Mouse (Mus musculus): Measurements from ENCODE around the gene Kat5. TPM values are rescaled to one million over a fixed set of nuclear protein-coding genes. Genes with fewer than 3 reads are reported as not detected.

Kat5 gene
- polyA plus RNA-seq, 1 experiment from 2014 or later: 60.0 TPM

DNA sequence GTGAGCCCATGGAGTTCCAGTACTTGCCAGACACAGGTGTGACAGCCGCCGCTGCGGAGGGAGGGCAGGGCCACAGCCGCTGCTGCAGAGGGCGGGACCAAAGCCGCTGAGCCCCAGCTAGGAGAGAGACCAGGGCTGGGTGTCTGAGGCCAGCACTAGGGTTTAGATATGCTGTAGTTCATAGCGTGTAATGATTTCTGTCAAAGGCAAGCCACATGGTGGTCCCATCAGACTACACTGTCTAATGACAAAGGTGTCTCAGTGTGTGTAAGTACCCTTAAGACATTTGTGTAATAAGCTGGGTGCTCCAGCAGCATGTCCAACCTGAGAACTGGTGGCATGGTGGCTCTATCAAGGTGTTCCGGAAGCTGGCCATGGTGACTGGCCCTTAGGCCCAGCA, 31.6 kb upstream of the Kat5 start:
- no peak overlapping the region for H3K4me2 ChIP-seq
- H3K36me3 ChIP-seq: peaks cover 81% of the 10 kb centered on the region
- peaks cover 16% of the 10 kb centered on the region for H3K4me1 ChIP-seq
- WGBS: 91% methylated on average over 8 of the region's 8 CpGs
- ATAC-seq (ENCODE audit: insufficient number of reproducible peaks, insufficient read depth, low FRiP score, low TSS enrichment, low read depth): no peak
- H3K27me3 ChIP-seq: no peaks in the 10 kb centered on the region
- no peak overlapping the region for H3K4me3 ChIP-seq
- H3K27ac ChIP-seq: no peak overlapping the region
- H3K9me3 ChIP-seq: no peaks in the 10 kb centered on the region
- H3K9ac ChIP-seq: 0 out of 2 replicates have a peak overlapping the region, but pooled peaks have one; percentile 32

DNA sequence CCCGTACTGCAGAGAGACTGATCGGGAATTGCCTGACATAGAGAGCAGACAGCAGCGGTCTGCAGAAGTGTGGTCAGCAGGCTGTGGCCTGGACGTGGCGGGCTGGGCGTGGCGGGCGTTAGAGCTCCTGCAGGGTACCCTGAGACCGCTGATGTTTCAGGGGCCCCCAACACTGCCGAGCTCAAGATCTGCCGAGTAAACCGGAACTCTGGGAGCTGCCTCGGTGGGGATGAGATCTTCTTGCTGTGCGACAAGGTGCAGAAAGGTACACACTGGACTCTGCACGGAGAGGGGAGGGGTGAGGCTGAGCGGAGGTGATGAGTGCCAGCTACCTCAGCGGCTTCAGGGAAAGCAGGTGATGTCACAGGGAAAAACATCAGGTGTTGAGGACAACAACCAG, 31.0 kb upstream of the Kat5 start:
- Histone ChIP-seq H3K4me2 (no peak overlapping the region), H3K9me3 (no peaks in the 10 kb centered on the region), H3K36me3 (peaks cover 75% of the 10 kb centered on the region), H3K27me3 (no peaks in the 10 kb centered on the region), H3K4me1 (peaks cover 18% of the 10 kb centered on the region), H3K27ac (no peak overlapping the region), H3K4me3 (no peak overlapping the region), H3K9ac (no peak overlapping the region)
- ATAC-seq (ENCODE audit: insufficient number of reproducible peaks, insufficient read depth, low FRiP score, low TSS enrichment, low read depth): no peak
- WGBS: 95% methylated on average over 17 of the region's 17 CpGs

DNA sequence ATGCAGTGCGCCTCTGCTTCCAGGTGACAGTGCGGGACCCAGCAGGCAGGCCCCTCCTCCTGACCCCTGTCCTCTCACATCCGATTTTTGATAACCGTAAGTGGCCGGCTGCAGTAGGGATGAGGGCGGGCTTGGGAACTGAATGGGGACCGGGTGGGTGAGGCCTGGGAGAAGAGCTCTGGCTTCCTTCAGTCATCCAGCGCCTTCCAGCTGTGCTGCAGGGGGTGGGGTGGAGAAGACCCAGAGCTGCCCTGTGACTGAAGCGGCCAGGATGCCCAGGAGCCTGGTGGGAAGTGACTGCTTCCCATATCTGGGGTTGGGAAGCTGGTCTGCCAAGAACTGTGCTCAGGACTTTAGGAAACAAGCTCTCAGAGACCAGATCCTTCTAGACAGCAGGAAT, 30.3 kb upstream of the Kat5 start:
- no peak overlapping the region for H3K4me3 ChIP-seq
- peaks cover 68% of the 10 kb centered on the region for H3K36me3 ChIP-seq
- no peak for ATAC-seq (ENCODE audit: insufficient number of reproducible peaks, insufficient read depth, low FRiP score, low TSS enrichment, low read depth)

DNA sequence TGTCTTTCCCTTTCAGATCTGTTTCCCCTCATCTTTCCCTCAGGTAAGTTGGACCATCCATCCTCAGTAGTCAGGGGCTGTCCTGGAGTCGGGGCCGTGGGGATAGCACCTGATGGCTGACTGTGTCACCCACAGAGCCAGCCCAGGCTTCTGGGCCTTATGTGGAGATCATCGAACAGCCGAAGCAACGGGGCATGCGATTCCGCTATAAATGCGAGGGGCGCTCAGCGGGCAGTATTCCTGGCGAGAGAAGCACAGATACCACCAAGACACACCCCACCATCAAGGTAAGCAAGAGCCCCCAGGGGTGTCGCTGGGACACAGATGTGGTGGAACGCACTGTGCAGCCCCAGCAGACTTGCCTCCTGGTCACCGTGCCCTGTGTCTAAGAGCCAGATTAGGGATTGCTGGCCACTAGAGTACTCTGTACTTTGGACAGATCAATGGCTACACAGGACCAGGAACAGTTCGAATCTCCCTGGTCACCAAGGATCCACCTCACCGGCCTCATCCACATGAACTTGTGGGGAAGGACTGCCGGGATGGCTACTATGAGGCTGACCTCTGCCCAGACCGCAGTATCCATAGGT, 28.5 kb upstream of the Kat5 start:
- H3K4me2 ChIP-seq: peak overlapping the region; percentile 96
- H3K36me3 ChIP-seq: peaks cover 50% of the 10 kb centered on the region
- H3K9me3 ChIP-seq: no peaks in the 10 kb centered on the region
- ATAC-seq (ENCODE audit: insufficient number of reproducible peaks, insufficient read depth, low FRiP score, low TSS enrichment, low read depth): no peak
- peak overlapping the region; percentile 77 for H3K4me3 ChIP-seq
- H3K27ac ChIP-seq: no peak overlapping the region; the same call in 1 of the 2 replicates
- H3K27me3 ChIP-seq: no peaks in the 10 kb centered on the region
- WGBS: 90% methylated on average over 18 of the region's 18 CpGs
- peaks cover 18% of the 10 kb centered on the region for H3K4me1 ChIP-seq
- peak overlapping the region; percentile 92 for H3K9ac ChIP-seq

More for the DNA sequence above, 30.3 kb upstream of the Kat5 start:
- H3K27me3 ChIP-seq: no peaks in the 10 kb centered on the region
- no peak overlapping the region for H3K27ac ChIP-seq
- peaks cover 18% of the 10 kb centered on the region for H3K4me1 ChIP-seq
- H3K9me3 ChIP-seq: no peaks in the 10 kb centered on the region
- 75% methylated on average over 9 of the region's 9 CpGs for WGBS
- no peak overlapping the region for H3K4me2 ChIP-seq
- H3K9ac ChIP-seq: no peak overlapping the region

DNA sequence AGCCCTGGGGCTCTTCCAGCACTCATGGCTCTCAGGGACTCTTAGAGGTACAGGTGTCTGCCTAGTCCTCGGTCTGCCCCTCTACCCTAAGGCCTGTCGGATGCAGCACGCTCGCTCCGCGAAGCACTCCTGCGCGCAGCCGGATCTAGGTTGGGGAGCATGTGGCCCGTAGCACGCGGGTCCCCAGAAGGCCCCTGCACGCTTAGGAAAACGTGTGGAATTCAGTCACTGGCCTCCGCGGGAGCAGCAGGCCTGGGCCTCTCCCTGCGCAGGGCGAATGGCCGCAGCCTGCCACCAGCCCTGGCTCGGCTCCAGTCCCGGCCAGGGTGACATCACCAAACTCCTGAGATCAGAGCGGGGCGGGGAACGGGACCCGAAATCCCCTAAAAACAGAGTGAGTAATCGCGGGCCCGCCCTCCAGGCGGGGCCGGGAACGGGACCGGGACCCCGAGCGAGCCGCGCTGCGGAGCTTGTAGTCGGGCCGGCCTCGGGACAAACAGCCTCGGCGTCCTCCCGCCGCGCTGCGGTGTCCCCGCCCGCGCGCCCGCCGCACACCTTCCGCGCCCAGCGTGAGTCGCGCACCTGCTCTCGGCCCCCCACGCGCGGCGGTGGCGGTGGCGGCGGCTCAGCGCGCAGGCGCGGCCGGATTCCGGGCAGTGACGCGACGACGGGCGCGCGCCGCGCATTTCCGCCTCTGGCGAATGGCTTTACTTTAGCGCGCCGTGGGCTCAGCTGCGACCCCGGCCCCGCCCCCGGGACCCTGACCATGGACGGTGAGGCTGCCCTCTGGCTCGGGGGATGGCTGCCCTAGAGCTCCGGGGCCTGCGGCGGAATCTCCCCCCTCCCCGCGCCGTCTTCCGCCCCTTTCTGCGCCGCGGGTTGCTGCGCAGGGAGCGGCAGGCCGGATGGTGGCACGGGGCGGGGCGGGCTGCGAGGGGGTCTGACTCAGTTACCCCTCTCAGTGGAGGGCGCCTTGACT, 27.3 kb upstream of the Kat5 start, which contains the start of gene Rela:
Rela (plus strand) TSS at position 415 of the 979 bp plus-strand sequence.
- Histone ChIP-seq H3K4me2 (peak within 1 kb of the TSS; percentile 96), H3K4me3 (peak within 1 kb of the TSS; percentile 77), H3K4me1 (peaks cover 18% of the 10 kb centered on the region), H3K36me3 (peaks cover 39% of the 10 kb centered on the region), H3K9me3 (no peaks in the 10 kb centered on the region), H3K27me3 (no peaks in the 10 kb centered on the region), H3K9ac (peak within 1 kb of the TSS; percentile 92), H3K27ac (peak within 1 kb of the TSS; percentile 81)
- WGBS: 0% methylated on average over 84 of the region's 109 CpGs
- peak; percentile 71 for ATAC-seq (ENCODE audit: insufficient number of reproducible peaks, insufficient read depth, low FRiP score, low TSS enrichment, low read depth)

DNA sequence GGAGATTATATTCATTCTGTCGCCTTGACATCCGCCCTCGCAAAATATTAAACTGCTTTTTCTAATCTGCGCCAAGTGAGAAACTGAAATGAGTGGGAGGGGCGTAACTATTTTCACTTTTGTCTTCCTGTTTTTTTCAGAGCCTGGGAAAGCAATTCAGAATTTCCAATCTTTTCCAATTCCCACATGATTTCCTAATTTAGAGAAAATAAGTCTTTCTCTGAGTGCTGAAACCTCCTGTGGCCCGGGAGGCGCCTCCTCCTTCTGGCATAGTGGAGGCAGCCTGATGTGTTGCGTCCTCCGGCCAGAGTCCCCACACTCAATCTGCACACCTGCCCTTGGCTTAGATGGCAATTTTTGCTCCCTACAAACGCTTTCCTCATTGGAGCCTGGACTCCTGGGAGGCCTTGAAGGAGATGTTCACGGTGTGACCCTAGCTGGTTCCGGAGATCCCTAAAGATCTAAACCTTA, 26.6 kb upstream of the Kat5 start:
- H3K27ac ChIP-seq: peak overlapping the region; percentile 81
- H3K4me2 ChIP-seq: peak overlapping the region; percentile 96
- H3K4me1 ChIP-seq: peaks cover 18% of the 10 kb centered on the region
- no peaks in the 10 kb centered on the region for H3K9me3 ChIP-seq
- ATAC-seq (ENCODE audit: insufficient number of reproducible peaks, insufficient read depth, low FRiP score, low TSS enrichment, low read depth): no peak
- 39% methylated on average over 12 of the region's 12 CpGs for WGBS
- H3K4me3 ChIP-seq: peak overlapping the region; percentile 77
- H3K9ac ChIP-seq: peak overlapping the region; percentile 92
- peaks cover 31% of the 10 kb centered on the region for H3K36me3 ChIP-seq
- no peaks in the 10 kb centered on the region for H3K27me3 ChIP-seq

DNA sequence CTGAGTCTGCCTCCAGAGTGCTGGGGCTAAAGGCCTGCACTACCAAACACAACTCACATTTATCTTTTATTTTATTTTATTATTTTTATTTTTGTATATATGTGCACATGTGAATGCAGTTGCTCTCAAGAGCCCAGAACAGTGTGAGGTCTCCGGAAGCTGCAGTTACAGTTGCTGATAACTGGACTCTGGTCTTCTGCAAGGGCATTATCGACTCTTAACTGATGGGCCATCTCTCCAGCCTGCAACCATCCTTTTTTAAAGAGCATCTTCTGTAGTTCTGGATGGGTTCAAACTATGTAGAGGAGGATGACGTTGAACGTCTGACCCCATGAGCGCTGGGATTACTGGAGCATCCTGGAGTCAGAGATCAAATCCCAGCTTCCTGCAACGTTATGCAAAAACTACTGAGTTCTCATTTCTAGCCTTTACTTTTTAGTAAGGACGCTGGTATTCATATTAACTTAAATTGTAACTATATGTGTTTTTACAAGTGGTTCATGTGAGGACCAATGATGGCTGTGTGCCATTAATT, 26.1 kb upstream of the Kat5 start:
- no peak overlapping the region for H3K4me3 ChIP-seq
- no peak overlapping the region for H3K27ac ChIP-seq
- H3K36me3 ChIP-seq: peaks cover 26% of the 10 kb centered on the region
- 76% methylated on average over 7 of the region's 7 CpGs for WGBS
- H3K9me3 ChIP-seq: no peaks in the 10 kb centered on the region
- 0 out of 2 replicates have a peak overlapping the region, but pooled peaks have one; percentile 92 for H3K9ac ChIP-seq
- H3K4me2 ChIP-seq: peak overlapping the region; percentile 96; the same call in 1 of the 2 replicates
- H3K4me1 ChIP-seq: peaks cover 18% of the 10 kb centered on the region
- no peaks in the 10 kb centered on the region for H3K27me3 ChIP-seq
- ATAC-seq (ENCODE audit: insufficient number of reproducible peaks, insufficient read depth, low FRiP score, low TSS enrichment, low read depth): no peak

DNA sequence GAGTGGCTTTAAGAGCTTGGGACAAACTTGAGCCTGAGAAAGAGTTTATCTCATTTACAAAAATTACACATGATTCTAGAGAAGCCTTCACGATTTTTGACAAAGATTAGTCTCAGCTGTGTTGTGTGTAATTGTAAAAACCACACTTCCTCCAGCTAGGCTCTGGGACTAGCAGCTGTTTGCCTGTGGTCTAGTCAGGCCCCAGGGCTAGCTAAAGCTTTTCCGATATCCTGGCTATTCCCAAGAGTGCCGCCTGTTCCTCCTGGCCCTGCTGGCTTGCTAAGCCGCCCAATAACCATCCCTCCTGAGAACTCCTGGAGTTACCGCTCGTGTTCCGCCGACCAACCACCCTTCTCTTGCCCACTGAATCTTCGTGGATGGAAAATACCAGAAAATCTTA, 22.1 kb upstream of the Kat5 start:
- Histone ChIP-seq H3K4me3 (no peak overlapping the region), H3K27me3 (no peaks in the 10 kb centered on the region), H3K36me3 (no peaks in the 10 kb centered on the region), H3K9ac (no peak overlapping the region), H3K4me2 (no peak overlapping the region), H3K4me1 (peaks cover 7% of the 10 kb centered on the region), H3K27ac (no peak overlapping the region), H3K9me3 (no peaks in the 10 kb centered on the region)
- 62% methylated on average over 9 of the region's 9 CpGs for WGBS
- no peak for ATAC-seq (ENCODE audit: insufficient number of reproducible peaks, insufficient read depth, low FRiP score, low TSS enrichment, low read depth)

DNA sequence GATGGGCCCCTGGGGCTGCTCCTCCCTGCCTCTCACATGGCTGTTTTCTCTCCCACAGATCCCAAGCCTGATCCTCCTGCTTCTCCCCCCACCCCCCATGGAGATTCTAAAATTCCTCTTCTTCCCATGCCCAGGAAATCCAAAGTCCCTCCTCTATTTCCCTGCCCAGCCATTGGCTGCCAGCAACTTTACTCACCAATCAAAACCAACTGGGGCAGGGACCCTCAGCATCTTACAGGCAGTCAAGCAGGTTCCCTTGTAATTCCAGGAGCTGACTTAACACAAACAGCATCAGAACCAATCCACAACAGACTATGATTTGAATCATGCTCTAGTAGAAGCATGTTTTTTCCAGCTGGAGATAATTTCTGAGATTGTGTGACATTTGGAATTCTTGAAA, 19.9 kb upstream of the Kat5 start:
- H3K4me3 ChIP-seq: no peak overlapping the region
- no peak overlapping the region for H3K4me2 ChIP-seq
- no peaks in the 10 kb centered on the region for H3K36me3 ChIP-seq
- no peak overlapping the region for H3K9ac ChIP-seq
- H3K9me3 ChIP-seq: no peaks in the 10 kb centered on the region
- H3K4me1 ChIP-seq: no peaks in the 10 kb centered on the region
- no peak for ATAC-seq (ENCODE audit: insufficient number of reproducible peaks, insufficient read depth, low FRiP score, low TSS enrichment, low read depth)
- no peaks in the 10 kb centered on the region for H3K27me3 ChIP-seq
- H3K27ac ChIP-seq: no peak overlapping the region

DNA sequence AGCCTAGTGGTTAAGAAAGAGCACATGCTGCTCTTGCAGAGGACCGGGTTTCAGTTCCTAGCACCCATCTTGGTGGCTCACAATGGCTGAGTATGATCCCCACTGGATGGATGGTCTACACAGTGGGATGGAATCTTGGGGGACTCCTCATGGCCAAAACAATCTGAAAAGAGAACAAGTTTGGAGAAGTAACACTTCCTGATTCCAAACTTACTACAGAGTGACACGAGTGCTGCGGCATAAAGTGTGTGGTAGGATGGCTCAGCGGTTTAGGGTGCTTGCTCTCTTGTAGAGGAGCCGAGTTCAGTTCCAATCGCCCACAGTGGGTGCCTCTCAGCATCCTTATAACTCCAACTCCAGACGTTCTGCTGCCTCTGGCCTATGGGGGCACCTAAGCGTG, 15.3 kb upstream of the Kat5 start:
- ATAC-seq (ENCODE audit: insufficient number of reproducible peaks, insufficient read depth, low FRiP score, low TSS enrichment, low read depth): no peak
- WGBS: 87% methylated on average over 8 of the region's 8 CpGs
- no peaks in the 10 kb centered on the region for H3K36me3 ChIP-seq
- H3K27me3 ChIP-seq: no peaks in the 10 kb centered on the region
- H3K27ac ChIP-seq: no peak overlapping the region
- H3K4me3 ChIP-seq: no peak overlapping the region
- H3K9ac ChIP-seq: no peak overlapping the region
- no peaks in the 10 kb centered on the region for H3K9me3 ChIP-seq
- H3K4me1 ChIP-seq: no peaks in the 10 kb centered on the region
- no peak overlapping the region for H3K4me2 ChIP-seq

DNA sequence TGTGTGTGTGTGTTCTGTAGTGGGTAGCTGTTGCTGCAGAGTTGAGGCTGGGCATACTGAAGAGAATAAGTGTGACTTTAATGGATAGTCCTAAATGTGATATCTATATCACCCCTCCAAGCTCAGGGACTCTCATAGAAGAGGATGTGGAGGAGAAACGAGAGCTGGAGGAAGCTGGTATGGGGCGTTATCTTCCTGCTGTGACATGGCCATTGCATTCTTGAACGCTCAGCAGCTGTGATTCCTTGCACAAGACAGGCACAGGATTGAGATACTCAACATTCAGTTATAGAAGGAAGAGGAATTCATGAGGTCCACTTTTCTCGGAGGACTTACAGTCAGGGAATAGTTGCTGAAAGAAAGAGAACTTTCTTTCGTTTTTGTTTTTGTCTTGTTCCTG, 11.8 kb upstream of the Kat5 start:
- ATAC-seq (ENCODE audit: insufficient number of reproducible peaks, insufficient read depth, low FRiP score, low TSS enrichment, low read depth): no peak
- H3K9me3 ChIP-seq: no peaks in the 10 kb centered on the region
- WGBS: 80% methylated on average over 5 of the region's 5 CpGs
- no peak overlapping the region for H3K4me3 ChIP-seq
- H3K9ac ChIP-seq: no peak overlapping the region
- H3K36me3 ChIP-seq: no peaks in the 10 kb centered on the region
- H3K4me1 ChIP-seq: no peaks in the 10 kb centered on the region
- no peak overlapping the region for H3K4me2 ChIP-seq
- H3K27me3 ChIP-seq: no peaks in the 10 kb centered on the region
- H3K27ac ChIP-seq: no peak overlapping the region
